Mouse (Mus musculus) cerebellum, postnatal 36 days (tissue): ENCODE data around the gene Wasf2.
"Not testable (repeated sequence)": the region's sequence is repeated elsewhere in the genome, so short reads cannot be mapped to it uniquely, and the experiment has no call there.

Experiments used
- DNase-seq, 2 experiments: peaks; one replicate each; pipeline ENCODE4 v3.0.0; 2021 to 2022; ENCODE audit warnings: mixed read lengths in 2 of 2

Wasf2 gene

GRCm38 (mm10) chr4:133129931-133130889, at the start of gene Wasf2:
TSS of gene Wasf2 (plus strand) at chr4:133130505.
- peak; percentile 88 to 89 for DNase-seq

DNA sequence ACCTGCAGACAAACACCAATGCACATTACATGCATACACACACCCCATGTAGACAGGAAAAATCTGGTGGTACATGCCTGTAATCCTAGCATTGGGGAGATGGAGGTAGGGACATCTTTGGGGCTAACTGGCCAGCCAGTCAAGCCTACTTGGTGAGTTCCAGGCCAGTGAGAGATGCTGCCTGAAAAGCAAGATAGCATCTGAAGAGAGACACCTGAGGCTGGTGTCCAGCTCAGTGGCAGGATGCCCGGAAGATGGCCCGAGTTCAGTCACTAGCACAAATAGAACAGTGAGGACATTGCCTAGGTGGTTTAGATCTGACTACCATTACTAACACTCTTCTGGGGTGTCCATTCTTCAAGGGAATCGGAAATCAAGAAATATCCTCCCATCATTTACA, 49.4 kb upstream of the Wasf2 start:
- DNase-seq: peak; percentile 68 to 71

DNA sequence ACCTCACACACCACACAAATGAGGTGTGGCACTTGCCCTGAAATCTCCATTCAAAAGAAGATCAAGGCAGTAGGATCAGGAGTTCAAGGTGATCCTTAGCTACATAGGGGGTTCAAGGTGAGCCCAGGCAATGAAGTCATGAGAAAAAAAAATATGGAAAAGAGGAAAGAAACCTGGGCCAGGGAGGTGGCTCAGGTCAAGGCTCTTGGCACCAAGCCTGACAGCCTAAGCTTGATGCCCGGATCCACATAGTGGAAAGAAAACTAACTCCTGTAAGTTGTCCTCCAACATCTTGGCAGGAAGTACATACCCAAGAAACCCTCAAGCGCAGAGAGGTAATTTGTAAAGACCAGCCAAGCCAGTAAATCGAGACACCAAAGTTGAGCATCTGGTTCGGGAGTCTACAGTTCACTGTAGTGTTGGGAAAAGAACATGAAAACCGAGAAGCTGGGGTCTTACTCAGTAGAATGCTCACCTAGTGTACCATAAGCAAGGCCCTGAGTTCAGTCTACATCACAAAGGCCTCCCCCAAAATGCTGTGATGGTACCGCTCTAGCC, 48.0 kb upstream of the Wasf2 start:
- DNase-seq: no peak

GRCm38 (mm10) chr4:133083991-133084861, 46.1 kb upstream of the Wasf2 start:
- peak; percentile 69 to 76 for DNase-seq

DNA sequence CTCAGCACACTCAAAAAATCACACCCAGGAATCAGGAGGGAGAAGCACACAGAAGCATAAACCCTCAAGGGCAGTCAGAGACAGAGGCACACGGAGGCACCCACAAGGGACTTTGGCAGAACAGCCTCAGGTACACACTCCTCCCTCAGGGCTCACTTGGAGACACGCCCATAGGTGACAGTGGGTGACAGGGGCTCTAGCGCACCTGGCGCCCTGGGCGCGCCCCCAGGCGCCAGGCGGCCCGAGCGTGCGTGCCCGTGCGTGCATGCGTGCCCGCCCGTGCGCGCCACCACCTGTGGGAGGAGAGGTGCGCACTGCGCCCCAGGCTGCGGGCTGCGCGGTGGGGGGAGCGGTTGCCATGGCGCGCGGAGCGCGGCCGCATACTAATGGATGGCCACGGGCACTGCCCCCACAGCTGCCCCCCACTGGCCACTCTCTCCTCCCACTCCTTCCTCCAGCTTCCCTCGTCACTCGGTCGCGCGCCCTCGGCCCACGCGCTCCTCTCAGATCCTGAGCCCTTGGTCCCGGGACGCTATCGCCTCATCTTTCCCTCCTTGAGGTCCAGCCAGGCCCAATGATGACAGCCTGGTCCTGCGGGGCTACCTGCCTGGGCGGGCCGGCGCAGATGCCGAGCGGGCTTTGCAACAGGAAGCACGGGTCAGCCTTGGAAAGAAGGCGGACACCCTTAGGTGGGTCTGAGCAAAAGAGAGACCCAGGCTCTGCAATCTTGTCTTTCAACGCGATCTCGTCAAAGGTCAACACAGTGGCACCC, 45.1 kb upstream of the Wasf2 start:
- DNase-seq: peak; percentile 61 to 72

GRCm38 (mm10) chr4:133085783-133086342, 44.4 kb upstream of the Wasf2 start:
- DNase-seq: no peak

DNA sequence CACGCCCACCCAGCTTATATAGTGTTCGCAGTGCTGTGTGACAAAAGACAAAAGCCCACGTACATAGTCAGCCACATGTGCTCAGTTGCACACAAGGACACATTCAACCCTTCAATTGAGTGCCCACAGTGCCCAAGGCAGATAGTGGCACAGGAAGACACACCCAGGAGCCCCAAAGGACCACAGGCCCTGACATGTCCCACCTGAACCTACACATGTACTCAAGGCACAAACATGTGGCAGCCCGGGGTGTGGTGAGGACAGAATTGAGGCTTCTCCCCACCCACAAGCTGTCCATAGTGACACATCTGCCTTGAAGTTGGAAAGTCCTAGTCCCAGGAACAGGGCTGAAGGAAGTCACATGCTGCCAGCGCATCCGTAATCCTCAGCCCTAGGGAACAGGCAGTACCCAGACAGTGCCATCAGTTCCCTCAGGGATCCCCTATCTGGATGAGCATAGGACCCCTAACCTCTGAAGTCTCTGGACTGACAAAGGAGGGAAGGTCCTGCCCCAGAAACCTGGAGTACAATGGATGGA, 43.1 kb upstream of the Wasf2 start:
- no peak for DNase-seq

DNA sequence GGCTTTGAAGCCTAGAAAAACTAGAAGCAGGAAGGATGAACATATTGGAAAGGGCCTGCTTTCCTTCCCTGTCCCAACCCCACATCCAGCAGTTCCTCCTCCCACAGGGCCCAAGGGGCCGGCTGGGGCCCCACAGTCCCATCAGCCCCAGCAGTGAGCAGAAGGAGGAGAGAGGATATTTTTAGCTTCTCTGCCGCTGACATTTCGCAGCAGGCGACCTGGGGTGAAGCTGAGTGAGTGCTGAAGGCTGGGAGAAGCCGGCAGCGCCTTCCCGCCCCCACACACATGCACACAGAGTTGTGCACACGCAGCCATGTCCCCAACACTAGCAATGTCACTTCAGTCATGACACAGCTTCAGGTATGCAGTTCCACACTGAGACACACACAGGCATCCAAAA, 42.5 kb upstream of the Wasf2 start:
- DNase-seq: no peak

DNA sequence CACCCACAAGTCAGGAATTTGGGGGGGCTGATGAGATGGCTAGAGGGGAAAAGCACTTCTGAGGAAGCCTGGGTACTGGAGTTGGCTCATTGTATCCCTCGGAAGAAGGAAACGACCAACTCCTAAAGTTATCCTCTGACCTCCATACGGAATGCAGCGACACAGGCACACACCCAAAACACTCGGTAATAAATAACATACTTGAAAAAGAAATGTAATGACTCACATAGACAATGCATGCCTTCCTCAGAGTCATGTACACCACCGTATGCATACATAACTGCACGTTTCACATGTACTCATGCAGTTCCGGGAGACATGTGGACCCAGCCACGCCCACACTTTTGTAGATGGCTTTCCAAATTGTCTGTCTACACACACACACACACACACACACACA, 41.0 kb upstream of the Wasf2 start:
- DNase-seq: no peak

DNA sequence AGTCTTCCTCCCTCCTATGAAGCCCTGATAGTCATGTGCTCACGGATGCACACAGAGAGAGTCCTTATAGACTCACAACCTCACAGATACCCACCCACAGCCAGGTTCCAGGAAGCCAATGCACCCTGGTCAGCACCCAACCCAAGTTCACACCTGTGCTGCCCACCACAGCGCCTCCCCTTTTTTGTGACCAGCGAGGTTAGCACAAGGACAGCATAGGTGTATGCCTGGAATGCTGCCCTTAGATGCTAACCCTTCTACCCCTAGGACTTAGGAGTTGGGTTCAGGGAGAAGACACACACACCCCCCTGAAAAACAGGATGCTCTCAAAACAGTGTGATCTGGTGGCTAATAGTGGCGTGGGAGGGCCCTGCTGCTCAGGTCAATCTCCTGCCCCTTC, 40.5 kb upstream of the Wasf2 start:
- DNase-seq: no peak

- DNase-seq: no peak
These were observed 40.0 kb upstream of the Wasf2 start for GRCm38 (mm10) chr4:133090276-133090719.

DNA sequence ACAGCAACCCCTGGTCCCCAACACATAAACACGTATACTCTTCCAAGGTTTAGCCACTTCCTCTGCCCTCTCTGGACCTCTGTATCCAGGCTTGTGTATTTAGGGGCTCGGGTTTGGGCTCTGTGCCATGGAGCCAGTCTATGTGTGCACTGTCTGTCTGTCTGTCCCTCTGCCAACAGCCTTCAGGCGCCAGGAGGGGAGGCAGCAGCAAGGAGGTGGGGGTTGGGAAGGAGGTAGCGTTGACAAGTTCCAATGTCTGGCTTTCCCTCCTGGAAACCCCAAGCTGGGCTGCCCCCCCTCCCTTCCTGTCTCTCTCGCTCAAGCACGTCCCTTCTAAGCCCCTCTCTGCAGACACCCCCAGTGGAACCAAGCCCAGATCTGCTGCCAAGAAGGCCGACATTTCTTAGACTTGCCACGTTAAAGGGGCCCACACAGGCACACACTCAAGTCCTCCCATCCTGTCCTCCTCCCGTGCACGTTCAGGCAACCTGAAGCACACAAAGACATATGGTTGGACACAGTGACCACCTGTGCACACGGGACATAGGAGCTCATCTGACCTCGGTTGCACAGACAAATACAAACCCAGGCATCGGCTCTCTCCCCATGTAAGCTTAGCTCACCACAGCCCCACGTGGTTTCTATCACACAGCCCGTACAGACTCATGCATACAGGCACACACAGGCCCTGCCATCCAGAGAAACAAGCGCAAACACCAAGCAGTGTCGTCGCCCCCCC, 39.4 kb upstream of the Wasf2 start:
- no peak for DNase-seq

GRCm38 (mm10) chr4:133091459-133091785, 38.9 kb upstream of the Wasf2 start:
- DNase-seq: no peak

- peak in 1 of 2 experiments; percentile 47 for DNase-seq
These were observed 37.8 kb upstream of the Wasf2 start for GRCm38 (mm10) chr4:133092453-133092901.

GRCm38 (mm10) chr4:133093056-133093455, 37.2 kb upstream of the Wasf2 start:
- DNase-seq: no peak

- DNase-seq: no peak
These were observed 36.7 kb upstream of the Wasf2 start for GRCm38 (mm10) chr4:133093481-133094033.

DNA sequence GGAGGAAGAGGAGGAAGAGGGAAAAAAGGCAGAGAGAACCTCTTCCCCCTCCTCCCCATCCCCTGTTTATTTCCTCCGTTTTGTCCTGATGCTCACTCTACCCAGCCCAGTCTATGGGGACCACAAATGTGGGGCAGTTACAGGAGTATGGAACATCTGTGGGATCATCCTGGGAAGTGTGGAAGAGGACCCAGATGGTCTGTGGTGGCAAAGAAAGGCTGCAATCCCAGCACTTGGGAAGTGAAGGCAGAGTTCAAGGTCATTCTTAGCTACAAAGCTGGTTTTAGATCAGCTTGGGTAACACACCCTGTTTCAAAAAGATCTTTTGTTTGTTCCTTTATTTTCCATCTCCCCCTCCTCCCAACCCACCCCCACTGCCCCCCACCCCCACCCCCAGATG, 36.0 kb upstream of the Wasf2 start:
- no peak for DNase-seq

GRCm38 (mm10) chr4:133094936-133095733, 35.2 kb upstream of the Wasf2 start:
- DNase-seq: peak; percentile 72 to 78

DNA sequence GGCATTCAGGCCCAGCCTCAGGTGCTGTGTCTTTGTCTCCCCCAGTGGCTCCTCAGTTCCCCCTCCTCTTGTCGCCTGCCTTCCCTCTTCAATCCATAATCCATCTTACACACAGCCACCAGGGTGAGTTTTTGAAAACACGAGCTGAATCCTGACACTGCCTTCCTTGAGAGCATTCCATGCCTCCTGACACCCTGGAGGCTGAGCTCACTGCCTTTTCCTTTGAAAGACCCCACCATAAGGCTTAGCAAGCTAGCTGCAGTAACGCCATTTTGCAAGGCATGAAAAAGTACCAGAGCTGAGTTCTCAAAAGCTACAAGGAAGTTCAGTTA, 34.6 kb upstream of the Wasf2 start:
- DNase-seq: peak in 1 of 2 experiments; percentile 49

DNA sequence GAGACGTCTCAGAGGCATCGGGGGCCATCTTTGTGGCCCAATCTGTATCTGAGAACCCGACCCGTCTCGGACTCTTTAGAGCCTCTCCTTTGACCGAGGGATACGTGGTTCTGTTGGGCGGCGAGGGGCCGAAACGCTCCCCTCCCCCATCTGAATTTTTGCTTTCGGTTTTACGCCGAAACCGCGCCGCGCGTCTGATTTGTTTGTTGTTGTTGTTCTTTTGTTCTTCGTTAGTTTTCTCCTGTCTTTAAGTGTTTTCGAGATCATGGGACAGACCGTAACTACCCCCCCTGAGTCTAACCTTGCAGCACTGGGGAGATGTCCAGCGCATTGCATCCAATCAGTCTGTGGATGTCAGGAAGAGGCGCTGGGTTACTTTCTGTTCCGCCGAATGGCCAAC, 33.6 kb upstream of the Wasf2 start:
- not testable (repeated sequence) for DNase-seq
